Mouse (Mus musculus): Measurements from ENCODE around the gene Bub3.

- TF ChIP-seq CTCF (IDR thresholded peaks at IDR 0.05; ENCODE audit: low read depth), result no peak
- TF ChIP-seq EP300 (IDR thresholded peaks at IDR 0.05; ENCODE audit: low read depth), result no peak
These were observed 12.5 kb upstream of the Bub3 start for GRCm38 (mm10) chr7:131547481-131547880.
